Mouse (Mus musculus) intestine, embryonic 15.5 days (tissue): Measurements from ENCODE around the gene Tfap4. TPM values are rescaled to one million over a fixed set of nuclear protein-coding genes. Genes with fewer than 3 reads are reported as not detected.
"Not testable (repeated sequence)": the region's sequence is repeated elsewhere in the genome, so short reads cannot be mapped to it uniquely, and the experiment has no call there.

Experiments used
- ATAC-seq: fragments of 200-750 bp; cut with Nextera tagmentation; 2 replicates; pipeline ENCODE4 v1.8.0; 2017; ENCODE audit warnings: moderate TSS enrichment, moderate library complexity
- H3K27ac ChIP-seq: fragments of 300-500 bp; sonication (generic); 2 replicates; pipeline ENCODE4 v1.5.1; 2015; ENCODE audit warnings: mild to moderate bottlenecking, inconsistent platforms
- H3K27me3 ChIP-seq: fragments of 300-500 bp; sonication (generic); replicated peaks from 2 replicates; pipeline ENCODE4 v1.6.1; 2015; ENCODE audit warnings: inconsistent platforms
- H3K36me3 ChIP-seq: fragments of 300-500 bp; sonication (generic); 2 replicates; pipeline ENCODE4 v1.6.1; 2015; ENCODE audit warnings: inconsistent platforms
- H3K4me1 ChIP-seq: fragments of 300-500 bp; sonication (generic); replicated peaks from 2 replicates; pipeline ENCODE4 v1.6.1; 2015; ENCODE audit warnings: inconsistent platforms
- H3K4me2 ChIP-seq: fragments of 300-500 bp; sonication (generic); replicated peaks from 2 replicates; pipeline ENCODE4 v1.6.1; 2015; ENCODE audit warnings: mild to moderate bottlenecking, inconsistent platforms
- H3K4me3 ChIP-seq: fragments of 300-500 bp; sonication (generic); replicated peaks from 2 replicates; pipeline ENCODE4 v1.5.1; 2015; ENCODE audit warnings: inconsistent platforms
- H3K9ac ChIP-seq: fragments of 300-500 bp; sonication (generic); 2 replicates; pipeline ENCODE4 v1.6.1; 2015; ENCODE audit warnings: inconsistent platforms
- H3K9me3 ChIP-seq: fragments of 300-500 bp; sonication (generic); 2 replicates; pipeline ENCODE4 v1.6.1; 2016; ENCODE audit warnings: inconsistent platforms
- WGBS: fragments of 180-500 bp; shearing (Covaris S2); methylation state at CpG from one replicate; pipeline ENCODE4 v1.1.7; 2015; 5-methylcytosine and 5-hydroxymethylcytosine counted together
- polyA plus RNA-seq: library from polyadenylated mRNA; unstranded; fragments of >200 nt; fragmentation: Nextera tagmentation; extraction: Ambion mirVana; gene quantifications from 2 replicates; pipeline ENCODE4 v1.2.1, GENCODE M21; 2015

Gene Tfap4
- polyA plus RNA-seq, 1 experiment from 2014 or later: 28.8 TPM

- Histone ChIP-seq H3K4me2 (no peak overlapping the region), H3K9ac (no peak overlapping the region), H3K27me3 (no peaks in the 10 kb centered on the region), H3K27ac (no peak overlapping the region), H3K4me1 (peaks cover 7% of the 10 kb centered on the region), H3K4me3 (no peak overlapping the region), H3K9me3 (no peaks in the 10 kb centered on the region), H3K36me3 (peaks cover 9% of the 10 kb centered on the region; the same call in 1 of the 2 replicates)
- WGBS: 93% methylated on average over 8 of the region's 8 CpGs
- no peak for ATAC-seq
These were observed 12.8 kb downstream of the Tfap4 start for GRCm38 (mm10) chr16:4546838-4547237.

GRCm38 (mm10) chr16:4544845-4545244 lies 14.8 kb downstream of the Tfap4 start:
- no peak overlapping the region for H3K9ac ChIP-seq
- H3K27ac ChIP-seq: no peak overlapping the region
- no peaks in the 10 kb centered on the region for H3K27me3 ChIP-seq
- H3K4me1 ChIP-seq: no peaks in the 10 kb centered on the region
- H3K4me2 ChIP-seq: no peak overlapping the region
- H3K9me3 ChIP-seq: no peaks in the 10 kb centered on the region
- ATAC-seq: no peak
- WGBS: 78% methylated on average over 9 of the region's 9 CpGs
- H3K4me3 ChIP-seq: no peak overlapping the region
- peaks cover 9% of the 10 kb centered on the region; the same call in 1 of the 2 replicates for H3K36me3 ChIP-seq

DNA sequence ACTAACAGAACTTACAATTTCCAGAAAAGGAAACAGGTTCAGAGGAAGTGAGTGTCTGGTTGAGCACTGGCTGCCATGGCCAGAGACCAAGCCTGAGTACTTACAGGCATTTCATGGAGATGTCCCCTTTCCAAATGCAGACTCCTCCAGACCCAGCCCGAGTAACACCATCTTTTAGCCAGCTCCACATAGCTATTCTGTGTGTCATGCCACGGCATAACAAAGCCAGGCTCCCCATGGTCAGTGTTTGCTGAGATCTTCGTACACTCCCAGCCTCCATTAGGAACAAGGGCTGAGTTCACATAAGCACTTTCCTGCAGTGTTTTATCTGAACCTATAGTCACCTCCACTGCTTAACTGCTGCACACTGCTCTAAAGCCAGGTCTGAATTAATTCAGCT lies 16.4 kb downstream of the Tfap4 start:
- ATAC-seq: no peak
- Histone ChIP-seq H3K27ac (no peak overlapping the region), H3K4me2 (no peak overlapping the region), H3K27me3 (no peaks in the 10 kb centered on the region), H3K4me3 (no peak overlapping the region), H3K9ac (no peak overlapping the region), H3K4me1 (no peaks in the 10 kb centered on the region), H3K9me3 (no peaks in the 10 kb centered on the region), H3K36me3 (peaks cover 5% of the 10 kb centered on the region; the same call in 1 of the 2 replicates)
- 69% methylated on average over 3 of the region's 3 CpGs for WGBS

- H3K9ac ChIP-seq: no peak overlapping the region
- H3K36me3 ChIP-seq: peaks cover 5% of the 10 kb centered on the region; the same call in 1 of the 2 replicates
- peak overlapping the region; percentile 15; the same call in 1 of the 2 replicates for H3K4me2 ChIP-seq
- 42% methylated on average over 7 of the region's 7 CpGs for WGBS
- no peak overlapping the region for H3K4me3 ChIP-seq
- H3K27ac ChIP-seq: no peak overlapping the region
- no peaks in the 10 kb centered on the region for H3K27me3 ChIP-seq
- H3K4me1 ChIP-seq: 0 out of 2 replicates have a peak, but pooled peaks cover 2% of the 10 kb centered on the region
- no peaks in the 10 kb centered on the region for H3K9me3 ChIP-seq
- 0 out of 2 replicates have a peak, but pooled peaks have one; percentile 8 for ATAC-seq
These were observed 17.3 kb downstream of the Tfap4 start for GRCm38 (mm10) chr16:4542236-4542774.

- Histone ChIP-seq H3K36me3 (peaks cover 5% of the 10 kb centered on the region; the same call in 1 of the 2 replicates), H3K9me3 (no peaks in the 10 kb centered on the region), H3K27ac (no peak within 1 kb of the TSS), H3K27me3 (no peaks in the 10 kb centered on the region), H3K4me1 (0 out of 2 replicates have a peak, but pooled peaks cover 2% of the 10 kb centered on the region), H3K4me2 (peak within 1 kb of the TSS; percentile 56), H3K4me3 (peak within 1 kb of the TSS; percentile 44), H3K9ac (peak within 1 kb of the TSS; percentile 37)
- peak; percentile 98 for ATAC-seq
- under 1% methylated on average over 43 of the region's 43 CpGs for WGBS
These were observed 18.0 kb downstream of the Tfap4 start, which contains the start of gene Srl for GRCm38 (mm10) chr16:4541501-4542198. TSS of gene Srl (minus strand) at chr16:4541816.

DNA sequence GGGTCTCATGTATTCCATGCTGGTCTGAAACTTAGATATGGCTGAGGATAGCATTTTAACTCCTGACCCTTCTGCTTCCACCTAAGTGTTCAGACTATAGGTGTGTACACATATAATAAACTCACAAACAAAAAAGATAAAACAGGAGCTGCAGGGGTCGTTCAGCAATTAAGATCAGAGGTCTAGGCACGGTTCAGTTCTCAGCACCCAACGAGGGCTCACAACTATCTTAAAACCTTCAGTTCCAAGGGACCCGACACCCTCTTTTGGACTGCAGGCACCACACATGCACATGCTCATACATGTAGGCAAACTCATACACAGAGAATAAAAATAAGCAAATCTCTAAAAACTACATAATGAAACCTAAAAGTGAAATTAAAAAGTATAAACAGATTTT lies 18.6 kb downstream of the Tfap4 start:
- no peak overlapping the region for H3K27ac ChIP-seq
- no peaks in the 10 kb centered on the region for H3K27me3 ChIP-seq
- H3K9ac ChIP-seq: no peak overlapping the region; the same call in 1 of the 2 replicates
- H3K4me2 ChIP-seq: peak overlapping the region; percentile 56
- H3K4me1 ChIP-seq: 0 out of 2 replicates have a peak, but pooled peaks cover 2% of the 10 kb centered on the region
- no peaks in the 10 kb centered on the region for H3K9me3 ChIP-seq
- ATAC-seq: no peak
- WGBS: 54% methylated on average over 4 of the region's 4 CpGs
- peaks cover 5% of the 10 kb centered on the region; the same call in 1 of the 2 replicates for H3K36me3 ChIP-seq
- peak overlapping the region; percentile 44 for H3K4me3 ChIP-seq

DNA sequence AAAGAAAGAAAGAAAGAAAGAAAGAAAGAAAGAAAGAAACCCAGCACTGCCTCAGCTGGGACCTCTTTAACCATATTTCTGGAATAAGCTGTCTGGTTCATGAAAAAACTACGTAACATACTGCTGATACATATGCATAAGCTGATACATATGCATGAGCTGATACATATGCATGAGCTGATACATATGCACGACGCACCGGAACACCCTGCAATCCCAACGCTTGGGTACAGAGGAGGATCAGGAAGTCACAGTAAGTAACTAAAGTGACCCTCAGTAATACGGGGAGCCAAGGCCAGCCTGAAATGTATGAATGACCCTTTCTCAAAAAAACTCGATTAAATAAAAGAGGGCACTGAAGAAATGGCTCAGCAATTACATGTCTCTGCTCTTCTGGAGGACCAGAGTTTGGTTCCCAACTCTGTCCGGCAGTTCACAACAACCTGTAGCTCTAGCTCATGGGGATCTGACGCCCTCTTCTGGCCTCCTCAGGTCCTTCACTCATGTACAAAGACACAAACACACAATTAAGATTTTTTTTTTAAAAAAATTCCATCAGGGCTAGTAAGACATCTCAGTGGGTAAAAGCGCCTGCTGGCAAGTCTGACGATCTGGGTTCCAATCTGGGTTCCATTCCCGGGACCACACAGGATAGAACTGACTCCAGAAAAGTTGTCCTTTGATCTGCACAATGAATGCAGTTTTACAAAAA lies 19.4 kb downstream of the Tfap4 start:
- Histone ChIP-seq H3K27ac (no peak overlapping the region), H3K27me3 (no peaks in the 10 kb centered on the region), H3K4me2 (no peak overlapping the region), H3K36me3 (peaks cover under 1% of the 10 kb centered on the region; the same call in 1 of the 2 replicates), H3K4me1 (0 out of 2 replicates have a peak, but pooled peaks cover 2% of the 10 kb centered on the region), H3K4me3 (no peak overlapping the region), H3K9me3 (no peaks in the 10 kb centered on the region), H3K9ac (no peak overlapping the region)
- WGBS: 91% methylated on average over 12 of the region's 12 CpGs
- ATAC-seq: no peak

DNA sequence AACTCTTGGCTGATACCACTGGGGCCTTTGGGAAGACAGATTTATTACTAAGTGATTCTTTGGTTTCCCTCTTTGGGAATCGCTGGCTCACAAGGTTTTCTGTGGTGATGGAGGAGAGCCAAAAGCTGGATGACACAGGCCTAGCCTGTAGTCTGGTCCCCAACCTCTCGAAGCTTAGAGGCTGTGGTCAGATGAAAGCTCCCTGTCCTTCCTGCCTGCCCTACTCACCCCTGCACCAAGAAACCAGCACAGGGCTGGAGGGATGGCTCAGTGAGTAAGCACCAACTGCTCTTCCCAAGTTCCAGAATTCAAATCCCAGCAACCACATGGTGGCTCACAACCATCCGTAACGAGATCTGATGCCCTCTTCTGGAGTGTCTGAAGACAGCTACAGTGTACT lies 20.1 kb downstream of the Tfap4 start:
- Histone ChIP-seq H3K27ac (no peak overlapping the region), H3K9me3 (no peaks in the 10 kb centered on the region), H3K9ac (no peak overlapping the region), H3K4me2 (no peak overlapping the region), H3K27me3 (no peaks in the 10 kb centered on the region), H3K36me3 (no peaks in the 10 kb centered on the region), H3K4me1 (0 out of 2 replicates have a peak, but pooled peaks cover 2% of the 10 kb centered on the region), H3K4me3 (no peak overlapping the region)
- 83% methylated on average over 4 of the region's 4 CpGs for WGBS
- ATAC-seq: no peak

GRCm38 (mm10) chr16:4537616-4538358 lies 21.9 kb downstream of the Tfap4 start:
- Histone ChIP-seq H3K9me3 (no peaks in the 10 kb centered on the region), H3K27ac (no peak overlapping the region), H3K4me2 (no peak overlapping the region), H3K9ac (no peak overlapping the region), H3K4me3 (no peak overlapping the region), H3K36me3 (no peaks in the 10 kb centered on the region), H3K4me1 (0 out of 2 replicates have a peak, but pooled peaks cover 2% of the 10 kb centered on the region), H3K27me3 (no peaks in the 10 kb centered on the region)
- 45% methylated on average over 3 of the region's 3 CpGs for WGBS
- no peak for ATAC-seq

GRCm38 (mm10) chr16:4527373-4527772 lies 32.3 kb downstream of the Tfap4 start:
- H3K27ac ChIP-seq, H3K27me3 ChIP-seq, H3K9ac ChIP-seq, H3K4me1 ChIP-seq, H3K9me3 ChIP-seq, H3K4me2 ChIP-seq, H3K36me3 ChIP-seq, H3K4me3 ChIP-seq, ATAC-seq: not testable (repeated sequence)
- WGBS: 82% methylated on average over 12 of the region's 12 CpGs

- Histone ChIP-seq H3K4me2 (no peak overlapping the region), H3K9ac (no peak overlapping the region), H3K9me3 (no peaks in the 10 kb centered on the region), H3K4me1 (no peaks in the 10 kb centered on the region), H3K36me3 (no peaks in the 10 kb centered on the region), H3K27ac (no peak overlapping the region), H3K4me3 (no peak overlapping the region), H3K27me3 (no peaks in the 10 kb centered on the region)
- 61% methylated on average over 7 of the region's 7 CpGs for WGBS
- ATAC-seq: no peak
These were observed 36.2 kb downstream of the Tfap4 start for GRCm38 (mm10) chr16:4523313-4524004.
